Mouse (Mus musculus): ENCODE measurements around the gene Ttc28.

GRCm38 (mm10) chr5:111204976-111205586 is 325.5 kb downstream of the Ttc28 start:
- no peak for TF ChIP-seq GATA1 (IDR thresholded peaks at IDR 0.05; ENCODE audit: low read length)
- TF ChIP-seq TAL1 (IDR thresholded peaks at IDR 0.05; ENCODE audit: low read length) = no peak

Measured in erythroblast, embryonic 14.5 days (primary cell).